ENCODE assay signal across 13 mouse cellular contexts in the genomic region with DNA sequence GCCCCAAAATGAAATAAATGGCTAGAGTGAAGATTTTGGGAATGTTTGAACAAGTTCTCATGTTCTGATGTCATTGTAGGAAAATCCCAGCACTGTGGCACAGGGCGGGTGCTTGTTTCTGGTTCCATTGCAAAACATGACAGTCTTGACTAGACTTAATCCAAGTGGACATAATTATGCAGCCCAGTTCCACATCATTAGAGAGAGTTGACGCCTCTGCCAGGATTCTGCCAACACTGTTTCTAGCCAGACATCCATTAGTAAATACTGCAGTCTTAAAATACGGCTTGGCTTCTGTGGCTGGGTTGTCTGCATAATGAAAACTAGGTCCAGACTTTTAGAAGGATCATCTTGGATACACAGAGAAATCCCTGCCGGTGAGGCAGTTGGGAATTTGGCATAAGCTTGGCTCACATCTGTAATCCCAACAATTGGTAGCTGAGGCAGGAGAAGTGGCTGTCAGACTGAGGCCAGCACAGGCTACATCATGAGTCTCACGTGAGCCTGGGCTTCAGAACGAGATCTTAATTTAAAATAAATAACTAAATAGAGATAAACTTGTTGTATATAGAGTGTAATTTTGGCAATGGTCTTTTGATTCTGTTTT. TPM values are rescaled to one million over a fixed set of nuclear protein-coding genes. Genes with fewer than 3 reads are reported as not detected.
A peak's percentile ranks its signal among the peaks of the same experiment; 100 is the strongest.
DNase-seq lines count a peak whose midpoint lies in the region; ATAC-seq and TF ChIP-seq lines count a peak whose summit lies in the region.
"Had no signal": no experiment of that assay in that cellular context is flagged by ENCODE, and none has a peak within 500 bp of the region (broad histone marks: within the 10 kb centered on the region; RNA-seq: fewer than 3 reads in every experiment).

No protein-coding gene starts in this region.

- no peak for TF ChIP-seq CTCF in stomach, postnatal 0 days (IDR thresholded peaks at IDR 0.05; ENCODE audit: low read depth)

- no peaks in the 10 kb centered on the region for H3K9me3 ChIP-seq in hindbrain, embryonic 15.5 days
- H3K9me3 ChIP-seq in hindbrain, embryonic 14.5 days (ENCODE audit: control insufficient read depth, low read length), result no peaks in the 10 kb centered on the region
- H3K9me3 ChIP-seq in stomach, postnatal 0 days (ENCODE audit: control insufficient read depth, low read length), result no peaks in the 10 kb centered on the region
- H3K9me3 ChIP-seq: embryonic facial prominence, embryonic 13.5 days; liver, embryonic 13.5 days had no signal

- ATAC-seq in hindbrain, embryonic 15.5 days (ENCODE audit: low FRiP score, low read depth), result peak; percentile 42; the same call in 1 of the 2 replicates
- no peak for ATAC-seq in hindbrain, embryonic 14.5 days (ENCODE audit: low FRiP score)
- ATAC-seq in stomach, postnatal 0 days (ENCODE audit: low FRiP score, low TSS enrichment), result peak; percentile 69; the same call in 1 of the 2 replicates

- no peak overlapping the region for H3K4me2 ChIP-seq in hindbrain, embryonic 15.5 days
- no peak overlapping the region for H3K4me2 ChIP-seq in hindbrain, embryonic 14.5 days (replicated peaks)
- H3K4me2 ChIP-seq in stomach, postnatal 0 days (replicated peaks; ENCODE audit: low read depth), result no peak overlapping the region
- H3K4me2 ChIP-seq: embryonic facial prominence, embryonic 13.5 days; liver, embryonic 13.5 days had no signal

- peak; percentile 38 to 42 for DNase-seq in cerebellum, postnatal 10 days
- no peak for DNase-seq in cerebellum, adult 9-10 months
- no peak for DNase-seq in hindbrain, embryonic 14.5 days (ENCODE audit: low spot score)
- DNase-seq in urinary bladder, postnatal 14 days (ENCODE audit: low spot score), result peak; percentile 58
- no peak for DNase-seq in urinary bladder, adult 2 months (ENCODE audit: low spot score)
- no peak for DNase-seq in stomach, postnatal 0 days (ENCODE audit: low spot score)
- DNase-seq in cerebellum, postnatal 36 days, result no peak
- DNase-seq: adrenal gland, adult 8-10 months; cerebellum, adult 11 months; liver, embryonic 13.5 days had no signal

- 70% methylated on average over 6 of the region's 6 CpGs for WGBS in hindbrain, embryonic 15.5 days
- WGBS in hindbrain, embryonic 14.5 days, result 72% methylated on average over 6 of the region's 6 CpGs
- 42% methylated on average over 6 of the region's 6 CpGs for WGBS in stomach, postnatal 0 days

- peaks cover 8% of the 10 kb centered on the region; the same call in 1 of the 2 replicates for H3K4me1 ChIP-seq in hindbrain, embryonic 15.5 days (replicated peaks)
- H3K4me1 ChIP-seq in hindbrain, embryonic 14.5 days (replicated peaks; ENCODE audit: control insufficient read depth, insufficient read depth, low read length), result no peaks in the 10 kb centered on the region
- no peaks in the 10 kb centered on the region for H3K4me1 ChIP-seq in stomach, postnatal 0 days (replicated peaks; ENCODE audit: control insufficient read depth, insufficient read depth)

- TF ChIP-seq EP300 in stomach, postnatal 0 days (optimal IDR thresholded peaks at IDR 0.05), result no peak

- H3K36me3 ChIP-seq in hindbrain, embryonic 15.5 days, result no peaks in the 10 kb centered on the region
- H3K36me3 ChIP-seq in hindbrain, embryonic 14.5 days (replicated peaks; ENCODE audit: control insufficient read depth, insufficient read depth), result no peaks in the 10 kb centered on the region
- no peaks in the 10 kb centered on the region for H3K36me3 ChIP-seq in stomach, postnatal 0 days (ENCODE audit: control insufficient read depth, insufficient read depth, low read length)
- H3K36me3 ChIP-seq: embryonic facial prominence, embryonic 13.5 days; liver, embryonic 13.5 days had no signal

- H3K27me3 ChIP-seq in hindbrain, embryonic 15.5 days, result no peaks in the 10 kb centered on the region
- no peaks in the 10 kb centered on the region for H3K27me3 ChIP-seq in hindbrain, embryonic 14.5 days (ENCODE audit: control insufficient read depth, insufficient read depth, low read length)
- no peaks in the 10 kb centered on the region for H3K27me3 ChIP-seq in stomach, postnatal 0 days (ENCODE audit: control insufficient read depth, insufficient read depth, low read length)
- H3K27me3 ChIP-seq: embryonic facial prominence, embryonic 13.5 days; liver, embryonic 13.5 days had no signal

- H3K27ac ChIP-seq in hindbrain, embryonic 15.5 days (replicated peaks), result no peak overlapping the region
- no peak overlapping the region for H3K27ac ChIP-seq in hindbrain, embryonic 14.5 days
- H3K27ac ChIP-seq in stomach, postnatal 0 days (replicated peaks), result no peak overlapping the region; the same call in 1 of the 2 replicates
- H3K27ac ChIP-seq: embryonic facial prominence, embryonic 13.5 days; heart, adult 2 months; liver, embryonic 13.5 days had no signal

- H3K4me3 ChIP-seq in hindbrain, embryonic 15.5 days, result no peak overlapping the region
- H3K4me3 ChIP-seq in hindbrain, embryonic 14.5 days (replicated peaks; ENCODE audit: low read length), result no peak overlapping the region
- H3K4me3 ChIP-seq in stomach, postnatal 0 days (ENCODE audit: low read depth, low read length), result no peak overlapping the region
- H3K4me3 ChIP-seq: embryonic facial prominence, embryonic 13.5 days; heart, adult 2 months; liver, embryonic 13.5 days had no signal

- no peak overlapping the region for H3K9ac ChIP-seq in hindbrain, embryonic 15.5 days
- no peak overlapping the region for H3K9ac ChIP-seq in hindbrain, embryonic 14.5 days
- H3K9ac ChIP-seq in stomach, postnatal 0 days (ENCODE audit: low read length), result no peak overlapping the region
- H3K9ac ChIP-seq: embryonic facial prominence, embryonic 13.5 days; liver, embryonic 13.5 days had no signal

RNA-seq across cellular contexts. Expression of gene Picalm, which starts 34.1 kb away (rescaled TPM):
- 34.2 and 37.4 TPM in 2 replicates for polyA plus RNA-seq in hindbrain, embryonic 15.5 days (2015; fragmentation: Nextera tagmentation; extraction: Ambion mirVana)
- 46.2 and 53.9 TPM in 2 replicates for polyA plus RNA-seq in hindbrain, embryonic 14.5 days (2014; fragmentation: Nextera tagmentation; extraction: Ambion mirVana)
- 148 and 156 TPM in 2 replicates for polyA plus RNA-seq in urinary bladder, adult 2 months (2012; rRNA removed)
- 25.1 and 25.3 TPM in 2 replicates for polyA plus RNA-seq in stomach, postnatal 0 days (2015; fragmentation: Nextera tagmentation; extraction: Ambion mirVana)

Comparison
In these comparisons a context has a peak if more than half of its experiments do, and no peak if none do; other contexts are left out.
1. DNase-seq: peak in cerebellum, postnatal 10 days (2 of 2) and urinary bladder, postnatal 14 days (single experiment); none in cerebellum, adult 9-10 months (single experiment), hindbrain, embryonic 14.5 days (single experiment), urinary bladder, adult 2 months (single experiment), stomach, postnatal 0 days (single experiment) and cerebellum, postnatal 36 days (0 of 2).